Mouse (Mus musculus) telencephalon, adult 2 months (tissue): Measurements from ENCODE around the gene Ddah2.
"Not testable (repeated sequence)": the region's sequence is repeated elsewhere in the genome, so short reads cannot be mapped to it uniquely, and the experiment has no call there.

ENCODE experiments used
- DNase-seq: peaks from one replicate; pipeline ENCODE4 v3.0.0-alpha.2; 2011; ENCODE audit warnings: low read depth, low spot score

The Ddah2 gene

DNA sequence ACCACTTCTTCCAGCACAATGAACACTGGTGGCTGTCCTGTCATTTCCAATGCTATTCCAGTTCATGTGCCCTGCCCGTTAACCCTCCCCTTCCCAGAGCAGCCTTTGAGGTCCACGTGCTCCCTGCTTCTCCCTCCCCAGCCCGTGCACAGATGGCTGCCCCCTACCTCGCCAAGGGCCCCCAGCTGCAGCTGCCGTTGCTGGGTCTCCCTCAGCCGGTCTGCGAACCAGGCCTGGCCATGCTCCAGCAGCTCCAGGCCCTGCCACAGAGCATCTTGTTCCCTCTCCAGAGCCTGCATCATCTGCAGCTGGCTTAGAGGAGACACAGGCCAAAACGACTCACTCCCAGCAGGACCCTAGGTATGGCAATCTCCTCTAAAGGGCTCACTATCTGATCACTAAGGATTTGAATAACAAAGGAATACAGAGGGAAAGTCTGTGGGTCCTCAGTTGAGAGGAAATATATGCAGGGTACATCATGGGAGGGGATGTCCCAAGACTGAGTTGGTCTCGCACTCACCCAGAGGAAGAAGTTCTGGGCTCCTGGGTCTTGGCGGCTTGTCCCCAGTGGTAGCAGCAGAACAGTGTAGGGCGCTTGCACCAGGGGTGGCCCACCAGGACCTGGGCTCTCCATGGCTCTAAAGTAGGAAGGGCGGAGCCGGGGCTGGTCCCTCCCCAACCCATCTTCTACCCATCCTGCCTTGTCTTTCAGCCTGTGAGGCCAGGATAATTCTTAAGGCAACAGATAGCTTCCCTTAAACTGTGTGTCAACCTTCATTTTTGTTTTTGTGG lies 31.4 kb upstream of the Ddah2 start, which contains the start of gene Sapcd1:
Sapcd1 (minus strand) TSS at position 740 of the 792 bp plus-strand sequence.
- no peak for DNase-seq

DNA sequence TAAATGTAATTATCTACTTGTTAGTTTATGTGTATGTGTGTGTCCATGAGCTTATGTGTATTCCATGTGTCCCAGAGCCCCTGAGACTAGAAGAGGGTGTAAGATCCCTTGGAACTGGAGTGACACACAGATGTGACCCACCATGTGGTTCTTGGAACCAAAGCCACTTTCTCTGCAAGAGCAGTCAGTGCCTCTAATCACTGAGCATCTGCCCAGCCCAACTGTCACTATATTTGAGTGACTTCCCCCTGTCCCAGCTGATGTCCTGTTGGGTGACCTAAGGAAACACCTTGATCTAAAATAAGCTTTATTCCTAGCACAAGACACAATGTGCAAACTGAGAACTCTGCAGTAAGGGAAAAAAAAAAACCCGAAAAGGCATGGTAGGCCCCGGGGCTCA lies 30.5 kb upstream of the Ddah2 start:
- DNase-seq: no peak

DNA sequence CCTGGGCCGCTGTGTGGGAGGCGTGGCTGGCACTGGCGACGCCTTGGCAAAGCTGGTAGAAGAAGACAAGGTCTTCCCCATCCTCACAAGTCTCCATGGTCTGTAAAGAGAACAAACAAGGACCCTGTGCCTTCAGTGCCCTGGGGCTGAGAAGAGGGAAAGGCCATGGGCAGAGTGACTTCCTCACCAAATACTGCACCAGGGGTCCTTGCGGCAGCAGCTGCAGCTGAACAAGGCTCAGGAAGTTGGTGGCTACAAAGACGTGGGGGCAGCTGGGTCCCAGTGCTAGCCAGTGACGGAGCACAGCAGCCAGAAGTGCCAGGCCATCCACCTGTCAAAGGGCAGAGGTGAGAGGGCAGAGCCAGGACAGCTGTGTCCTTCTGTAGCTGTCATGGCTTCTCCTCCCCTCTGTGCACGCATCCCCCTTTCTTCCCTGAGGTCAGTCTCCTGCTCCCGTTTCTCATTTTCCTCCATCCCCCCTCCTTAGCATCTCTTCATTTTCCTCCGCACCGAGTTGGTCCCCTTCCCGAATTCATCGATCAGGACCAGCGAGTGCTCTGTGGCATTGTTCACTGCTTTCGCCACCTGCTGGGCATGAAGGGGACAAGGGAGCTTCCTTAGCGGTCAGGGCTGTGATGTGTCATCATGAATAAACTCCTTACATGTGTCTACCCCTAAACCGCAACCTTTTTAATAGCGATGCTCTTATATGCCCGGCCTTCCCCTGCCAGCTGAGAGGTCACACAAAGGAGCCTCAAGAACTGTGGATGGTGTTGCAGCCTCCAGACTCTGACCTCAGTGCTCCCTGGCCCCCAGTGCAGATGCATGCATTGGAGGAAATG lies 28.9 kb upstream of the Ddah2 start:
- no peak for DNase-seq

GRCm38 (mm10) chr17:35031272-35031671 lies 27.6 kb upstream of the Ddah2 start:
- DNase-seq: no peak

DNA sequence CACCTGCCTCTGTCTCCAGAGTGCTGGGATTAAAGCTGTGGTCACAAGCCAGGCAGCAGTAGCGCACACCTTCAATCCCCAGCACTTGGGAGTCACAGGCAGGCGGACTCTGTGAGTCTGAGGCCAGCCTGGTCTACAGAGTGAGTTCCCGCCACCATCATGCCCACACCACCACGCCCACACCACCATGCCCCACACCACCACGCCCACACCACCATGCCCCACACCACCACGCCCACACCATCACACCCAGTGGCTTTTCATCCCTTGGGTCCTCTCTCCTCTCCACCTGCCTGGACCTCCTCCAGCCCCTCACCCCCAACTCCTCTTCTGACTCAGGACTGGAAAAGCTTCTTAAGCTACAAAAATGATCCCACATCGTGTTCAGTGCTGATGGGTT lies 27.0 kb upstream of the Ddah2 start:
- no peak for DNase-seq

- no peak for DNase-seq
These were observed 26.4 kb upstream of the Ddah2 start for GRCm38 (mm10) chr17:35032323-35032870.

- not testable (repeated sequence) for DNase-seq
These were observed 25.1 kb upstream of the Ddah2 start for GRCm38 (mm10) chr17:35033703-35034102.

DNA sequence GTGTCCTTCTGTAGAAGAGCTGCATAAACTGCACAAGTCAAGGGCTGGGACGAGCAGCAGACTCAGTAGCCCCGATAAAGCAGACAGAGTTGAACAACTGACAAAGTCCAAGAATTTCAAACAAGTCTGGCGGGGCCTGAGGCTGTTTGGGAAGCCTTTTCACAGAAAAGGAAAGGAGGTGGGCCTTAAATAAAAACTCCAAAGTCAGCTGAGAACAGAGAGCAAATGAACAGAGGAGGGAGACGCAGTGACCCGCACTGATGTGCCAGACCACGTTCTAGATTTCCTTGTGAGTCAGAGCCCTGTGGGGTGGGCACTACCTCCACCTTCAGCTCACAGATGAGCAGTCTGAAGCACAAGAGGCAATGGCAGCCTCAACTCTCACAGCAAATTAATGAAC lies 23.9 kb upstream of the Ddah2 start:
- no peak for DNase-seq

GRCm38 (mm10) chr17:35039121-35039873 lies 19.5 kb upstream of the Ddah2 start:
- DNase-seq: no peak

DNA sequence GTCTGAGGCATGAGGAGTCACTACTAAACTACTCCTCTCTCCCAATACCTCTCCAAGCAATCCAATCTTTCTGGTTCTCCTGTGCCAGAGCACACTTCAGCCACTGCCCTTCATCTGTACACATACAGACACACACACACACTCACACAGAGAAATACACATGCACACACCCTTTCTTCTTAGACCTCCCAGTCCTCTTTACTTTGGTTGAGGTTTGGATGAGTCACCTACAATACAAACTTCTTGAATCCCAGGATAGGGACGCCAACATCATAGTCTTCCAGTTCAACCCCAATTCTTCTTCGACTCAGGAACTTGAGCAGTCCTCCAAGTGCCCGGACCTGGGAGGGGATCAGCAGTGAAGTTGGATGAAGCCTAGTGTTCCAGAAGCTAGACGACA lies 15.0 kb upstream of the Ddah2 start:
- no peak for DNase-seq

DNA sequence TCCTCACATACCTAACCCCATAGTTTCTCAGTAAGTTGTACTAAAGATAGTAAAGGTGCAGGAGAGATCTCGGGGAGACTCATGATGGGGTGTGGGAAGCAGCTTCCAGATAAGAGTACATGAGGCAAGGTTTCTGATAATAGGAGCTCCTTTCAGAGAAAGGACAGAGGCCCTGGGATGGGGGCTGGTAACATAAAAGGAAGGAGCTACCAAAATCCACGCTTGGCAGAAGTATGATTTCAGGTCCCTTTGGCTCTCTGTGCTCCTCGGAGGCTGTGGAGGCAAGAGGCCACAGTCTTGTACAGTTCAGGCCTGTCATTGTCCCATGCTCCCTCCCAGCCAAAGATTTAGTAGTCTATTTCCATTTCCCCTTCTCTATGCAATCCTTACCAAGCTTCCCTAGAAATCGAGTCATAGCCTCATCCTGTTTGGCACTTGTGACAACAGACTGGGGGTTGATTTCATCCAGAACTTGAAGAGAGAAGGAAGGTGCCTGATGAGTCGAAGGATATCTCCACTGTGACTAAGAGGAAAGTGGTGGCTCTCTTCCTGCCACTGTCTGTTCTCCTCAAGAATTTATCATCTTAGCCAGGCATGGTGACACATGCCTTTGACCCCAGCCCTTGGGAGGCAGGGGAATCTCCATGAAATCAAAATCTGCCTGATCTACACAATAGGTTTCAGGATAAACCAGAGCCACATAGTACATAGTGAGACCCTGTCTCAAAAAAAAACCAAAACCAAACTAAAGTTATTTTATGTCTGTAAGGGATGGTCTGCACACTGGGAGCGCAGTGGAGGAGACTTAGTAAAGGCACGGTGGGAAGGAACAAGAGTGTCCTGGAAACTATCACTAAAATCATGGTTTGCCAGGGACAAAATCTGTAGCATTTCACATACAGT lies 13.7 kb upstream of the Ddah2 start:
- DNase-seq: no peak

- no peak for DNase-seq
These were observed 12.8 kb upstream of the Ddah2 start for GRCm38 (mm10) chr17:35045807-35046680.

GRCm38 (mm10) chr17:35046681-35047455 lies 12.0 kb upstream of the Ddah2 start, which contains the start of gene Msh5:
TSS of gene Msh5 (minus strand) at chr17:35046745.
- peak; percentile 92 for DNase-seq

DNA sequence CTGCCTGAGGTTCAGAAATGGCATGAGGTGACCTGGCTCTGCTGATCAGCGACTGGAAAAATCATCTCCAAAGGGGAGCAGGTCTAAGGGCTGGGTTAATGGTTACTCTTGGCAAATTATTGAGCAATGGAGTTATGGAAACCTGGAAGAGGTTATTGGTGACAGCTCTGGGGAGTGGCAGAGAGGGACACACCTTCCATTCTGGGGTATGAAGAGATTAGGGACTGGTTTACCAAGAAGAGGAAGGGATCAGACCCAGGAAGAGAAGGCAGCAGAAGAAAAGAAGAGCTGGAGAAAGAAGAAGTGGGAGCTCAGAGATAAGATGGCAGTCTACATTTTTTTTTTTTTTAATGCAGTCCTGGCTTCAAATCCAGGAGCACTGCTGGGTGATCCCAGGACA lies 11.1 kb upstream of the Ddah2 start:
- no peak for DNase-seq

DNA sequence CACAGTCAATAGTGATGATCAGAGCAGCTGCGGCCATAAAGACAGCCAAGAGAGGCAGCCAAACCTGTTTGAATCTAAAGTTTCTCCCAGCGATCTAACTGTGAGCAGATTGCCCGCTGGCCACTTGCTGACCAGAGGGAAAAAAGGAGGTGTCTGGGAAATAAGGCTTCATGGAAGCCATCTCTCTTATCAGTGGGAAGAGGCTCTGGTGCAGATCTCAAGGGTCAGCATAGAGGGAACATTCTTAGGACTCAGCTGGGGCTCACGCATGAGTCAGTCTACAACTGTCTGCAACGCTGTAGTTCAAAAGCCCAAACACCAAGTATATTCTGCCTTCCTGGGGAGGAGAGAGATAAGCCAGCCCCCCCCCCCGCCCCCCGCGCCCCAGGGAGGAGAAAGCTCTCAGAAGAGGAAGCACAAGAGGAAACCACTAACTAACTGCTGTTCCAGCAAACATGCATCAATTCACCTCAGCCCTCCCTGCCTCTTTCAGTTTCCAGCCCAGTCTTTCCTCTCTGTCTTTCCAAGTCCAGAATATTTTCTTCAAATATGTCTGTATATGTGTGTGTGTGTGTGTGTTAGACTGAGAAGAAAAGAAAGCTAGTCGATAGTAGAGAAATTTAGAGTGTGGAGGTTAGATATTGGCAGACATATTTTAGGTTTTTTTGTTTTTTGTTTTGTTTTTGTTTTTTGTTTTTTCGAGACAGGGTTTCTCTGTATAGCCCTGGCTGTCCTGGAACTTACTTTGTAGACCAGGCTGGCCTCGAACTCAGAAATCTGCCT lies 10.5 kb upstream of the Ddah2 start:
- DNase-seq: no peak

GRCm38 (mm10) chr17:35048932-35049440 lies 9.8 kb upstream of the Ddah2 start:
- no peak for DNase-seq

DNA sequence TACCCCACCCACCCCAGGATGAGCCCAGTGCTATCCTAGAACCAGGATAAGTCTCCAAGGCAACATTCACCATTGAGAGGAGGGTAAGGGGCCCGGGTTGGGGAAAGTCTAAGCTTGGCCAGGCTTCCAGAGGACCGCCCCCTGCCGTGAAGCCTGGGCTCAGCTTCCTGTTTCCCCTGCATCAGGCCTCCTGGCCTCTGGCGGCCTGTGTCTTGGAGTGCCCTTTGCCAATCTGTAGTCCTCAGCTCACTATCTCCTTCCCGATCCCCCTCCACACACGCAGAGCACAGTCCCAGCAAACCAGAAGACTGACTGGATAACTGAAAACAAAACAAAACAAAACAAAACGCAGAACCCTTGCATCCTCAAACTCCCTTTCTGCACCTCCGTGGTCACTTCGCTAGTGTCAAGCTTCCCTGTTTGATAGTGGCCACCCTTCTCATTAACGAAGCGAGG lies 9.2 kb upstream of the Ddah2 start, which contains the start of gene Clic1:
Clic1 (plus strand) TSS at position 406 of the 456 bp plus-strand sequence.
- DNase-seq: no peak
